Mouse (Mus musculus) T-cell, adult 66 days (primary cell): Measurements from ENCODE around the gene Bnip2. TPM values are rescaled to one million over a fixed set of nuclear protein-coding genes. Genes with fewer than 3 reads are reported as not detected.

Experiments used
- total RNA-seq, 2 experiments: library from RNA; stranded (reverse); gene quantifications; 3 replicates in 1 of 2; 4 replicates in 1 of 2; pipeline ENCODE4 v1.2.4; 2023

Bnip2 gene
- total RNA-seq = 10 to 100 TPM; 55.8 to 85.3 TPM

GRCm38 (mm10) chr9:69989303-69990121 is at the start of gene Bnip2:
TSS of gene Bnip2 (plus strand) at chr9:69989466.

GRCm38 (mm10) chr9:70012408-70012901 is 23.2 kb downstream of the Bnip2 start, which contains the start of gene Gtf2a2:
TSS of gene Gtf2a2 (plus strand) at chr9:70012550.

GRCm38 (mm10) chr9:70037988-70038387 is 48.7 kb downstream of the Bnip2 start, which contains the start of gene Gcnt3:
TSS of gene Gcnt3 (minus strand) at chr9:70038088.

Other genes starting within 250 kb of the Bnip2 start
- gene Foxb1, start 228.5 kb upstream of the Bnip2 start, total RNA-seq = not detected
- gene Gtf2a2, start 23.1 kb downstream of the Bnip2 start, total RNA-seq = 10 to 100 TPM; 80.1 to 99.7 TPM
- gene Gcnt3, start 48.6 kb downstream of the Bnip2 start, total RNA-seq = not detected
- gene Fam81a, start 153.1 kb downstream of the Bnip2 start, total RNA-seq = not detected
- gene Myo1e, start 217.9 kb downstream of the Bnip2 start, total RNA-seq = 1 to 10 TPM; 5.0 to 9.7 TPM